Mouse (Mus musculus): Measurements from ENCODE around the gene Hspa1b.

Gene Hspa1b

DNA sequence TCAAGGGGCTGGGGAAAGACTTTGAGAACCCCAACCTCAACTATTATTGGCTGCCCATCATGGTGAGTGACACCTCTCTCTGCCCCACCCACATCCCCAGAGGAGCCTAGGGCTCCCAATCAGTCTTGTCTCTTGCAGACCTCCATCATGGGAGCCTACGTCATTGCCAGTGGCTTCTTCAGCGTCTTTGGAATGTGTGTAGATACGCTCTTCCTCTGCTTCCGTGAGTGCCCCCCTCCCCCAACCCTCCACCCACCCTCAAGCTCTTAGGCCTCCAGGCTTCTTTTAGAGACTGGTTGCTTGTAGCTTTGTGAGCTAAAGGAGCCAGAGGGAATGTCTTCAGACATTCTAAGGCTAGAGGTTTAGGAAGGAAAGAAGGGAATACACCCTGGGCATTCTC lies 30.2 kb downstream of the Hspa1b start:
- no peak for DNase-seq (ENCODE audit: inconsistent ontology term)

DNA sequence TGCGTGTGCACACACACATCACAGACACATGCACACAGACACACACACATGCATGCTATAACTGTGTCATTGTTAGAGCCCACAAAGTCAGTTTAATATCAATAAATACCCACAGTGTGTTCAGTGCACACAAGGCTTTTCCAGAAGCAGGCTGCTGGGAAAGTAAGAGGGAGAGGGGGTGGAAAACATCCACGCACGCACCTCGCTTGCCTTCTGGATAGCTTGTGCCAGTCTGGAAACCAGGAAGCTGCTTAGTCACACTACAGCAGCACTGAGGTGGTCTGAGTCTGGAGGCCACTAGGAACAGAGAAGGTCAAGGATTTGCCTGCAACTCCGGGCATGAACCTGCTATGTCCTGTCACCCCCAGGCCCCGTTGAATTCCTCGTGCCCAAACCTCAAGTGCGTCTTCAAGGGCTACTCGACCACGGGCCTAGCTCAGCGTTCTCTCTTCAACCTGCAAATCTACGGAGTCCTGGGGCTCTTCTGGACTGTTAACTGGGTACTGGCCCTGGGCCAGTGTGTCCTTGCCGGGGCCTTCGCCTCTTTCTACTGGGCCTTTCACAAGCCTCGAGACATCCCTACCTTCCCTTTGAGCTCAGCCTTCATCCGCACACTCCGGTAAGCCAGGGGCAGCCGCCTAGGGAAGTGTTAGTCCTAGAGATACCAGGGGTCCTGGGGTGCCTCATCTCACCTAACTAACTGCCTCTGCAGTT lies 31.6 kb downstream of the Hspa1b start:
- no peak for DNase-seq (ENCODE audit: inconsistent ontology term)

DNA sequence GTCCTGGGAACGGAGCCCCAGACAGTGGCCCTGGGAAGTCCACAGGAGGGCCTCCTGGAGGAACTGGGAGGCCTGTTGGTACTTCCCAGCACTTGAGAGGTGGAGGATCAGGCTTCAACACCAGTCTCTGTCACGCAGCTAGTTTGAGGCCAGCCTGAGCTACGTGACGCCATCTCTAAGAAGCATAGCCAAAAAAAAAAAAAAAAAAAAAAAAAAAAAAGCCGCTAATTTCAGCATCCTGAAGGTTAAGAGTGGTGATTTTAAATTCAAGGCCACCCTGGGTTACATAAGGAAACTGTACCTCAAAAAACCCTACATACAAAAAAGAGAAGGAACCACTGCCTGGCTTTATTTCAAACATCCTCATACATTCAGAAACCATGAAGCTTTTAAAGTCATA lies 34.8 kb downstream of the Hspa1b start:
- DNase-seq (ENCODE audit: inconsistent ontology term), result no peak

DNA sequence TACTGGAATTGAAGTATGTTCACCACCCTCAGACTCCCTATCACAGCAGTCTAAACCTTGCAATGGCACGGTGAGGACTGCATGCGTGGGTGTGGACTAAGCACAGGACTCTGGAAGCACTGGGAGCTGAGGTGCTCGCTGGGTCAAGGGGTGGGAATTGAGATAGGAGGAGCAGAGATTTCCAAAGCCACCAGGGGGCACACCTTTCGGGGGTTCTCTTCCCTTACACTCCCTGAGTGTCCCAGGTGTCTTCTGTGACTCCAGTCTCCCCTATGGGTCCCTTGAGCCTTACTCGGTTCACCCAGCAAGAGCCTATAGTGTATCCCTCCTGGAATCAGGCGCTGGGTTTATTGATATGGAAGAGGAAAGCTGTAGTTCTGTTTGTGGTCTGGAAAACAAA lies 36.1 kb downstream of the Hspa1b start:
- DNase-seq (ENCODE audit: inconsistent ontology term), result no peak

DNA sequence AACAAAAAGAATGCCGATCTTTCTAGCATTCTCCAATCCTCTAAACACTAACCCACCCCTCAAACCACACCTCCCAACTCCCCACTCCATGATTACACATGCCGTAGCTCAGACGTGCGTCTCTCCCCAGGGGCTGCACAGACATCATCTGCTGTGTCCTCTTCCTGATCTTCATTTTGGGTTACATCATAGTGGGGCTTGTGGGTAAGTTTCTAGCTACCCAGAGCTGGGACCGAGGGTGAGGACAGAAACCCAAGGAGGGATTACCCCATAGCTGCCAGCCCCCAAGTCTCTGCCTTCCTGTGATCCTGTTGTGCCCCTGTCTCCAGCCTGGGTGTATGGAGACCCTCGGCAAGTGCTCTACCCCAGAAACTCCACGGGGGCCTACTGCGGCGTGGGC lies 41.9 kb downstream of the Hspa1b start:
- no peak for DNase-seq (ENCODE audit: inconsistent ontology term)

DNA sequence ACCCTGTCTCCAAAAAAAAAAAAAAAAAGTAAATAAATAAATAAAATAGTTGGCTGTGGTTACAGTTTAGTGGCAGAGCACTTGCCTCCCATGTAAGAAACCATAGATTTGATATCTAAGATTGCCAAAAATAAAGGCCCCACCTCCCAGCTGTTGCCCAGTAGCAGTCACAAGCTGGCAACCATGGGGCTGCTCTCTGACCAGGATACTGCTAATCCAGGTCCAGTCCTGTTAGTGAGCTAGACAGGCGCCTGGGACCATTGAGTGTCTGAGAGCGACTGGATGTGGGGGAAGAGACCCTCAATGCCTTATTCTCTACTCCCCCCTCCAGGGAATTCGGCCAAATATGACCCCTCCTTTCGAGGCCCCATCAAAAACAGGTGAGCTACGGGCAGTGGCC lies 42.7 kb downstream of the Hspa1b start:
- DNase-seq (ENCODE audit: inconsistent ontology term), result no peak

DNA sequence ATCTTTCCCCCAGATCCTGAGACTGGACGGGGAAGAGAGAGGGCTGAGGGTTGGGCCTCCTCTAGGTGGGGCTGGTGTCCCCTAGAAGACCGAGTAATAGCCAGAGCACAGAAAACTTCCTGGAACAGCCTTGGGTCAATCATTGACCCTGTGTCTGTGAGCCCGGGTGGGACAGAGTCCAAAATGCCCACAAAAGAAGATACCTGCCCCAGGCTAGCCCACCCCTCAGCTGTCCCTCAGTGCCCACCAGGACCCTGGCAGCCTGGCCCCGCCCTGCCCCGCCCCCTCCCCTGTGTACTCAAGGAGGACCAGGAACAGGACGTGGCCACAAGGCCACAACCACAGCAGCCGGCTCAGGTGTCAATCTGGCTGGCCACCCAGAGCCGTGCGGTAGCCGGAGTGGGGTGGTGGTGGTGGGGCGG lies 43.6 kb downstream of the Hspa1b start:
- DNase-seq (ENCODE audit: inconsistent ontology term), result peak; percentile 29

DNA sequence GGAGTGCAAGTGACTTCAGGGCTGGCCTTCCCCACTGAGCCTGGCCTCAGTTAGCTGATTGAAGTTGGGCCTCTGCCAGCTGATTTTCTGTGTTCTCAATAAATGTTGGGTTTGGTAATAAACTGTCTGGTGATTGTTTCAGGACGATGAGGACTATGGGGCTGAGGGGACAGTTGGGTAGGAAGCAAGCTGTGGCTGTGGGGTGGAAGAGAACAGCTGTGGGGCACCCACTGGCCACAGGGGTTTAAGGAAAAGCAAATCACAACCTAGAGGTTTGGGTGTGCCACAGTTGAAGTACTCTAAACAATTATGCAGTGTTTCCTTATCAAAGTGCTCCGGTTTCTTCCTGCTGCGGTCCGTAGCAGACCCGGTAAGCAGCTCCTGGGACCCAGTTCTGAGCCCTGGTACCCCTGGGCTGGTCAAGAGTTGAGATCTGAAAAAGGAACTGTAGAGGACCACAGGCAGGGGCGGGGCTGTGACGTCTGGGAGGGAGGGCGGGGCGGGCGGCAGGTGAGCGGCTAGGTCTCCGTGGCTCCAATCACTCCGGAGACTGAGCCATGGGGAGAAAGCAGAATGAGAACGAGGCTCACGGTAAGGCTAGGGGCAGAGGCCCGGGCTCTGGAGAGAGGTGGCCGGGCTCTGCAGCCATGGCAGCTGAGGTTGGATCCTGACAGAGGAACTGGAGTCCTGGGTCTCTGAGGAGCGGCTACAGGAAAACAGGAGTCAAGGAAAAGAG lies 44.9 kb downstream of the Hspa1b start, which contains the start of gene Slc44a4:
Slc44a4 (plus strand) TSS at position 537 of the 736 bp plus-strand sequence.
- no peak for DNase-seq (ENCODE audit: inconsistent ontology term)

DNA sequence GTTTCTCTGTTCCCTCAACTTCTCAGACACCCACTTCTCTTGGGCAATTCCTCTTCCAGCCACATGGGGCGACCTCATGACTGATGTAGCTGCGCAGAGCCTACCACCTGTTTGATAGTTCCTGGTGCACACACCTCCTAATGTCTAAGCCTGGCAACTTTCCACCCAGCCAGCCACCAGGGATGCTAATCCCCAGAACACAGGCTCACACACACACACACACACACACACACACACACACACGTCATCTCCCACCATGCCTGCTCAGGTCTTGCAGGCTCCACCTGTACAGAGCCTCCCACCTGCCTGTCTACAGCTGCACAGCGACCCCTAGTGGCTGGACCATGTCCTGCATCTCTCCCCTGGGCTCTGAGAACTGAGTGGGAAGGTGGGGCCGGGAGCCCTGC lies 47.1 kb downstream of the Hspa1b start:
- DNase-seq (ENCODE audit: inconsistent ontology term), result peak; percentile 57

DNA sequence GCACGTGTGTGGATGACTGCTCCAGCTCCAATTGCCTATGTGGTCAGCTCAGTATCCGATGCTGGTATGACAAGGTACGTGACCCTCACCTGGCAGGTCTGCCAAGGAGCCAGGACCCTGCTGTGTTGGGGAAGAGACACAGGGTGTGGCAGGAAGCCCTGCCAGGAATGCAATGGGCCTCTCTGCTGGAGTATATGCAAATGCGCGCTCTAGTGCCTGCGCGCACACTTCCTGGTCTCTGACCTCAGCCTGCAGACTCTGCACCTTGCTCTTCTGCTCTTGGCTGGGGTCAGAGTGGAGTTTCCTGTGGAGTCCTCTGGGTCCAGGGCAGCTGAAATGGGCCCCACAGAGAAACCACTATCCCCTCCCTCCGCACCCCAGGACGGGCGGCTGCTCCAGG lies 48.1 kb downstream of the Hspa1b start:
- no peak for DNase-seq (ENCODE audit: inconsistent ontology term)

Data from Muller cell, postnatal 12 days (primary cell).